Mouse (Mus musculus): Measurements from ENCODE around the gene Camta2.

Gene Camta2

DNA sequence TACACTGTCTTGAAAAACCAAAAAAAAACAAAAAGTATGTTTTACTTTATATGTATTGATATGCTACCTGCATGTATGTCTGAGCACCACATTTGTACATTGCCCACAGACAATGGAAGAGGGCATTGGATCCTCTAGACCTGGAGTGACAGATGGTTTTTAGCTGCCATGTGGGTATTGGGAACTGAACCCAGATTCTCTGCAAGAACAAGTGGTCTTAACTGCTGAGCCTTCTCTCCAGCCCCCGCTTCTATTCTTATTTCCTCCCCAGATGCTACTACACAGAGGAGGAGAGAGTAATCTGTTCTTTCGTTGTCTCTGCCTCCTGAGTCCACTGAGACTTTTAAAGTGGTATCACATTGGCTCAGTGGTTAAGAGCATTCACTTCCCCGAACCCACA is 5.6 kb upstream of the Camta2 start:
- in situ Hi-C loops (cut with MboI; ENCODE audit: low sequenced_read_pairs) = no loop called here

DNA sequence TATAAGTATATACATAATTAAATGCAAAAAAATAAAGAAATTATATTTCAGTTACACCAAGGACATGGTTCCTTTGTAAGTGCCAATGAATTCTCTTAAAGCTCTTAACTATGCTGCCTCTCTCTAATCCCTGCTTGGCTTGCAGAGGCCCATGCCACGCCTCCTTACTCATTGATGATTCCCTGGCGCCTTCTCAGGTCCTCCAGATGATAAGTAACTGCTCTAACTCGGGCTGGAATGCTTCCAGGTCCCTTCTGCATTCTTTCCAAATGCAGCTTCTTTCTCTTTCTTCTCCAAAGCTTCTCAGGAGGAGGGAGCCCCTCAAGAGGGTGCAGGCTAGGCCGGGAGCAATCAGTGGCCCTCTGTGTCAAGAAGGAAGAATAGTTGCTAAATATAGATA is 1.7 kb upstream of the Camta2 start:
- in situ Hi-C loops (cut with MboI; ENCODE audit: low sequenced_read_pairs) = no loop called here

DNA sequence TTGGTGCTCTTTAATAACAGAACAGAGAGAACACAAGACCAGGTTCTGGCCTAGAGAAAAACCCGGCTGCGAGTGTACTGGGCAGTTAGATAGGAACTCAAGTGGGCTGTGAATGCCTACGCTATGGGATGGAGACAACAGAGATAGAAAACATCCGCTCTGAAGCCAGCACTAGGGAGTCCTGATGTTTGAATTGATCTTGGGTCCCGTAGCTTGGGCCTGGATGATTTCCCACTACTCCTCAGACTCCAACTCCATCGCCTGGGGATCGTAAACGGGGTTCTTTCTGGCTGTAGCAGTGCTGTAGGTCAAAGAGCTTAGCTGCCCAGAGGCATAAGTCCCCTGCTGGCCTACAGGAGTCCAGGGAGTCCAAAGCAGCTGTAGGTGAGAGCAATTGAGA is 467 bp upstream of the Camta2 start:
- in situ Hi-C loops (cut with MboI; ENCODE audit: low sequenced_read_pairs) = no loop called here

DNA sequence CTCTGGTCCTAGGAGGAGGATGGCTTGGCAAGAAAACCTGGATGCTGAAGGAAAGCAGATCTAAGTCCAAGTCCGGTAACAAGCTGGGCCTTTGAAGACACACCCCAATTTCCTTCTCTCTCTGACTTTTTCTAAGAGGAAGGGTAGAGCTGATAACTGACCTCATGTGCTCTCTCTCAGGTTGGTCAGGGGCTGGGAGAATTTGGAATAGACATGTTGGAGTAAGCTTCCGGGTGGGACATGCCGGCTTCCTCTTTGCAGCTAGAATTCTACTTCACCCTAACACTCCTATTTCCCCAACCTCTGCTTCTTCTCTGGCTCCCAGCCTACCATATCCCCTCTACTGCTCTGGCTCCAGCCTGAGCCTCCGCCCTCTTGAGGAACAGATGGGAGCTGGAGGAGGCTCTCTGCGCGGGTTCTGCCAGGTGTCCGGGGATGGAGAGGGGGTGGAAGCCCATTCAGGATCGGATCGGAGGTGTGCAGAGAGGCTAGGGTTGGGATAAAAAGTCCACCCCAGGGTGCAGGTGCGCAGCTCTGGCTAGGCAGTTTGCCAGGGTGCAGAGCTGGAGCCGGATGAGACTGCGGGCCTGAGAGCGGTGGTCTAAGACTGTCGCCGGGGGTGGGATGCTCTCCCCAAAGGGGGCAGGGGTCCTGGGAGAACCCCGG is 871 bp downstream of the Camta2 start:
- in situ Hi-C loops (cut with MboI; ENCODE audit: low sequenced_read_pairs) = no loop called here

DNA sequence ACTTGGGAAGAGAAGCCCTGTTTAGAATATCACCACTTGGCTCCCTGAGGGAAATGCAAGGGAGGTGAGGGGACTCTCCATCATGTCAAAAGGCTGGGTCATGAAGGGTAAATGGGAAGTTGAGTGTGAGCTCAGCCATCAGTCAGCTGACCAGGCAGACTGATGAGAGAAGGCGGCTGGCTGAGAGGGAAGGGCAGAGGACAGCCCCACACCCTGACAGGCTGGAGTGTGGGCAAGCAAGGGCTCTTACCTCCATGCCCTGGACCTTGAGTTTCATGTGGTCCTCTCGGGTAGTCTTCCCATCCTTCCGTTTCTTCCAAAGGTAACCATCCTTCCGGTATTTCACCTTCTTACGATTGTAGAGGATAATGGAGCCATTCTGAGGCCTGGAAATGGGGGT is 4.3 kb downstream of the Camta2 start:
- in situ Hi-C loops (cut with MboI; ENCODE audit: low sequenced_read_pairs) = no loop called here

DNA sequence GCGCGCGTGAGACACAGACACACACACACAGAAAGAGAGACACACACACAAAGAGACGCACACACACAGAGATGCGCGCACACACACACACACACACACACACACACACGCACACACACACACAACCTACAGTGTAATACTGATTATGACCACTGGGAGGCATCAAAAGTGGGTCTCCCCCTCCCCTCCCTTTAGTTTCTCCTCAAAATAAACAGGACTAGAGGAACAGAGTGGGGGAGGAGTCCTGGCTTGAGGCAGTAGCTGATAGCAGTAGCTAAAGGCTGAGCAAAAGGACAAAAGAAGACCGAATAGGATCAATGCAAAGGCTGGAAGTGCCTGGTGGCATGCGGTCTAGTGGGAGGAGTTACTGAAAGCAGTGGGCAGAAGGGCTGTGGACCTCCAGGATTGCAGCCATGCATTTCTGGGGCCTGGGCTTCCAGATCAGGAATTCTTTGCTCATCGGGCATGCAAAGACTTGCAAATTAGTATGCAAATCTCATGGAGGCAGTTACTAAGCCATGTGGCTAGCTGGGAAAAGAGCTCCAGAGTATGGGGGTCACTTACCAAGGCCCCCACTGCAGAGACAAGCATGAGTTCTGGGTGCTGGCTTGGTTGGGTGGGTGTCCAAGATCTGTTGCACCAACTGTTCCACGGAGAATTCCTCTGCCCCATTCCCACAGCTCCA is 5.9 kb downstream of the Camta2 start:
- in situ Hi-C loops (cut with MboI; ENCODE audit: low sequenced_read_pairs) = no loop called here

DNA sequence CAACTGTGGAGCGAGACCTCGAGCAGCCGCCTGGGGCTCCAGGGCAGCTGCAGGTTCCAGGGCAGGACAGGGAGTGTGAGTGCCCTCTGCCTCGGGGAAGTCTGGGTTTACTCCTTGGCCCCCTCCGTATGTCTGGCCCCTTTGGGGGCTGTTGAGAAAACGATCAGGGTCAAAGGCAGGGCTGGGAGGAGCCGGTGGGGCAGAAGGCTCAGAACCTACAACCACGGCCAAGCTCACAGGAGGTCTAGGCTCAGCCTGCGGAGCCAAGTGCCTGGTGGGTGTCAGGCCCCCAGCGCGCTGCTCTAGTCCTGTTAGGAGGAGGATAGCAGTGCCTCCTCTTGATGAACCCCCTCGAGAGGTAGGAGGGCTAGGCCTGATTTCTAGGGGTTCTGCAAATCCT is 6.7 kb downstream of the Camta2 start:
- in situ Hi-C loops (cut with MboI; ENCODE audit: low sequenced_read_pairs) = no loop called here

DNA sequence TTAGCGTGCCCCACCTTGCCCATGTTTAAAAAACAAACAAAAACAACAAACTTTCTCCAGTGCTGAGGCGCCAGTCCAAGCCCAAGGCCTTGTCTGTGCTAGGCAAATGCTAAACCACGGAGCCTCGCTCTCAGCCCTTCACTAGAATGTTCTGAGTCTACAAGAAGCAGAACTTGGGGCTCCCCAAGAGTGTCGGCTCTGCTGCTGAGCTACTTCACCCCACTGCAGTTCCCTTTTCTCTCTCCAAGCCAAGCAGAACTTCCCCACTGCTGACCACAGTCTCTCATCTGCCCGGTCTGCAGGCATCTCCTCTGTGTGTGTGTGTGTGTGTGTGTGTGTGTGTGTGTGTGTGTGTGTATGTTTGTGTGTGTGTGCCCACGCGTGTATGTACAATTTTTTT is 8.0 kb downstream of the Camta2 start:
- in situ Hi-C loops (cut with MboI; ENCODE audit: low sequenced_read_pairs) = no loop called here

DNA sequence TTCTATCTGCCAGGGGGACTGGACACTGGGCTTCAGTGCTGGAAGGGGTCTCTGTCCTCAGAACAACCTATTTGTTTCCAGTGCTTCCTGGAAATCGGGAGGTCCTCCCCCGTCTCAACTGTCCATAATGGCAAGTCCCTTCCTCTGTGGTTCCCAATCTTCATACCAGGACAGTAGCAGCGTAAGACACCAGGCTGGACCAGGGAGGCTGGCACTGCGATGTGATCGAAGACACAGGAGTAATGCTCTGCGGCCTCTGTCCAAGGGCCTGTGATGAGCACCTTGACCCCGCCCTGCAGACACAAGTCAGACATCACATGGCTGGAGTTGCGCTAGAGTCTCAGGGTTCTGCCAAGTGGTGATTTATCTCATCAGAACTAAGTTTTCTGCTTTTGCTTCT is 8.5 kb downstream of the Camta2 start:
- in situ Hi-C loops (cut with MboI; ENCODE audit: low sequenced_read_pairs) = no loop called here

DNA sequence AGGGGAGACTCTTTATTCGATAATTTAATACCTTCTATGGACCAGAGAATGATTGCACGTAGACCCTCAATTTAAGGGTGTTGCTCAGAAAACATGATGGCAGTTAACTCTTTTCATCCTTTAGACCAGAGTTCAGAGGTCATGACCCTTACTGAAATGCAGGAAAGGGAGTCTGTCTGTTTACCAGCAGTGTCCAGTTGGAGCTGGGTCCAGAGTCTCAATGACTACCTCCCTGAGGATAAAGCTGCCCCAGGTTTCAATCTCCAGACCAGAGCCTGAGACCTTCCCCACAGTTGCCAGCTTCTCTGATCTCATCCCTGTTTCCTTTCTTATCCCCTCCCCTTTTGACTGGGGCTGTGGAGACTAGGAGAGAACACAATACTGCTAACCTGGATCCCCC is 9.3 kb downstream of the Camta2 start:
- in situ Hi-C loops (cut with MboI; ENCODE audit: low sequenced_read_pairs) = no loop called here

DNA sequence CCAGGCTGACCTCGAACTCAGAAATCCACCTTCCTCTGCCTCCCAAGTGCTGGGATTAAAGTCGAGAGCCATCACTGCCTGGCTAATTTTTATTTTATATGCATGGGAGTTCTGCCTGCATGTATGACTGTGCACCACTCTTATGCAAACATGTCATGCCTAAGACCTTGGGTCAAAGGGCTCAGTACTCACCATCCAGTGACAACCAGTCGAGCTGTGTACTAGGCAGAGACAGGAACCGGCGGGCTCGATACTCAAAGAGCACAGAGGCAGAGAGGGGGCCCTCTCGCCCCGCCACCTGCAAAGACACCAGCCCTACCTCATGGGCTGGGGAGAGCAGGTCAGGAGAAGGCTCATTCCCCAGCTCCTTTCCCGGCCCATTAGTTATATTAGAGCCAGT is 9.8 kb downstream of the Camta2 start:
- in situ Hi-C loops (cut with MboI; ENCODE audit: low sequenced_read_pairs) = no loop called here

DNA sequence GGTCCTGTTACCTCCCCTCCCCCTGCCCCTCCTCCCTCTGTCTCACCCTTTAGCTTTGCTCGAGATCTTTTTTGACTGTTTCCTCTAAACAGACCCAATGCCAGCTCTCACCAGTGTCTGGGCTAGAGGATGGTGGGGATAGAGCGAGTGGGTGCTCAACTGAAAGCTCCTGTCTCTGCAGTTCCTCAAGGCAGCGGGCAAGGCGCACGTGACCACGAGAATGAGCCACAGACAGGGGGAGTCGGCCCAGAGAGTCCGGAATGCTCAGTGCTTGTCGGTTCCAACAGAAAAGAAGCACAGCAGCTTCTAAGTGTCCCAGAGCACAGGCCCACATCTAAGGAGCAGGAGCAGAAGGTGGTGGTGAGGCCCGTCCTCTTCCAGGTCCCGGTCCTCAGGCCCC is 13.4 kb downstream of the Camta2 start:
- in situ Hi-C loops (cut with MboI; ENCODE audit: low sequenced_read_pairs) = no loop called here

DNA sequence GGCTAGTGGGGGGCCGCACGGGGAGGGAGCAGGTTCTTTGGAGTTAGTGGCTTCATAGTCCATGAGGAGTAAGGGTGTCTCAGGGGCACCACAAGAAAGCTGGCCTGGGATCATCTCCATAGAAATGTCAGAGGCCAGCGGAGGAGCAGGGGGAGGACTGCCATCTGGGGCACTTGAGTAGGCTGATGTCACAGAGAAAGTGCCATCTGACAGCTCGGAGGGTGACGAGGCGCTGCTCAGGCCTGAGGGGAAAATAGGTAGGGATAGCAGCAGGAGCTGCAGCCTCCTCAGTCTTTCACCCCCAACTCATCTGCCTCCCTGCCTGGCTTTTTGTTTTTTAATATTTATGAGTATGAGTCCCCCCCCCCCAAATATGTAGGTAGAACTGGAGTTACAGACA is 13.9 kb downstream of the Camta2 start:
- in situ Hi-C loops (cut with MboI; ENCODE audit: low sequenced_read_pairs) = no loop called here

DNA sequence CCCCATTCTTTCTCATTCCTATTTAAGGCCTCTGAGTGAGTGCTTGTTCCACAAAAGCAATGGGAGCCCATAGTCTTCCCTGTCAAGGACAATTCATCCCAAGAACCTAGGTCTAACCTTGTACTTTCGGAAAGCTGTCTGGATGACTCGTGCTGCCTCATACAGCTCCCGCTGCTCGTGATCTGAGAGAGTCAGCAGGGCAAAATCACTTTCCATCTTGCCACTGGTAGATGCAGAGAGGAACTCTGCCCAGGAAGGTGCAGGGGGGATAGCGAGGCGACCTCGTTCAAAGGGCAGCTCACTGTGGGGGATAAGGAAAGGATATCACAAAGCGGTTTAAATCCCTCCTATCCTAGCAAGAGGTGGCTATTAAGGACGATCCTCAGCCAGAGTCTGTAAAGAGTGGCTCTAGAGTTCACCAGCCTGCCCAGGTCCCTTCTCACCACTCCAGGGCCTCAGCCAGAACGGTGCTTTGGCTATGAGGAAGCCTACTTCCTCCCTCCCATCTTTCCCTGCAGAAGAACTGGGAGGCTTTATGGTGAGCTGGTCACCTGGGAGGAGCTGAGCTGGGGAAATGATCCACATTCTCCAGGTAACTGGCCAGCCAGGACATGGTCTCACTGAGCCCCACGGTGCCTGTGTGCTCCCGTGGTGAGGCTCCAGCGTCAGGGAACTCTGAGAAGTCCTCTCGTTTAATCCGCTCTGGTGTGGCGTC is 16.4 kb downstream of the Camta2 start:
- in situ Hi-C loops (cut with MboI; ENCODE audit: low sequenced_read_pairs) = no loop called here

DNA sequence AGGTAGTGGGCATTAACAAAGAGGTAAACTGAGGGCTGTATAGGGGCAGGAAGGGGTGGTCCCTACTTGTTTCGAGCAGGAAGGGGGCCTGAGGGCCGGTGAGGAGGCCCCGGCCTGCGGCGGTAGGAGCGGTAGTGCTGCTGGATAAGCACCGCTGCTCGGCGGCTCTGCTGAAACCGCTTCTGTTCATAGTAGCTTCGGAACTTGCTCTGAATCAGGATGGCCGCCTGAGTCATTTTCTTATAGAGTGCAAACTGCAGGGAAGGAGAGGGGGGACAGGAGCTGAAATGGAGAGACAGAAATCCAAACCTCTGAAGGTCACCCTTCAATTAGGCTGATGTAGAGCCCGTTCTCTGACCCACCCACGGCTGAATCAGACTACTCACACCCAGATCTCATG is 17.4 kb downstream of the Camta2 start:
- in situ Hi-C loops (cut with MboI; ENCODE audit: low sequenced_read_pairs) = no loop called here

DNA sequence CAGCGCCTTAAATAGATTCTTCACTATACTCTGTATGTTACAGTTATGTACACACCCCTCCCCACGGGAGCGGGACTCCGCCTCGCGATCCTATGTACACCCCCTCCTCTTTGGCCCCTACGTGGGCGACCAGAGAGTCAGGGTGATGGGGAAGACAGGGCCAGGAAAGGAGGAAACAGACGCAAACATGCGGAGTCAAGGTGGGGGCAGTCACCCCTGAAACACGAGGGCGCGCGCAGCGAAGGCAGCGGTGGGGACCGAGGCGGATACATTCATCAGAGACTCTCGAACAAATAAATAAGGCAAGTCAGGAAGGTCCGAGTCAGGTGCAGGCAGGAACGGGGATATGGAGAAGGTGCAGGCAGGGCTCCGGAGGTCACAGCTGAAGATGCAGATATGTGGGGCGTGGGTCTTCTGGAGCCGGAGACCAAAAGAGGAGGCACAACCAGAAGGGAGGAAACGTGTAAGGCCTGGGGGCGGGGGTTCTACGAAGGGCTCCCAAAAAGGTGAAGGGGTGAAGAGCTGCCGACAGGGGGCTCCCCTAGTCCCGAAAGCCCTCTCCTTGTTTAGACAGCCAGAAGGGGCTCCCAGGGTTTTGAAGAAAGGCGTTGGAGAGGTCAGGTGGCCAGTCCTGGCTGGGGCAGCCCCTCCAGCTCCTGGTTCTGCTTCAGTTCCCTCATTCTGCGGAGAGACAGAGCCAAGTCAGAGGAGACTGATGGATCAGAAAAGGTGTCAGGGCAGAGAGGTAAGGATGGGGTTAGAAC is 18.1 kb downstream of the Camta2 start:
- in situ Hi-C loops (cut with MboI; ENCODE audit: low sequenced_read_pairs) = no loop called here

DNA sequence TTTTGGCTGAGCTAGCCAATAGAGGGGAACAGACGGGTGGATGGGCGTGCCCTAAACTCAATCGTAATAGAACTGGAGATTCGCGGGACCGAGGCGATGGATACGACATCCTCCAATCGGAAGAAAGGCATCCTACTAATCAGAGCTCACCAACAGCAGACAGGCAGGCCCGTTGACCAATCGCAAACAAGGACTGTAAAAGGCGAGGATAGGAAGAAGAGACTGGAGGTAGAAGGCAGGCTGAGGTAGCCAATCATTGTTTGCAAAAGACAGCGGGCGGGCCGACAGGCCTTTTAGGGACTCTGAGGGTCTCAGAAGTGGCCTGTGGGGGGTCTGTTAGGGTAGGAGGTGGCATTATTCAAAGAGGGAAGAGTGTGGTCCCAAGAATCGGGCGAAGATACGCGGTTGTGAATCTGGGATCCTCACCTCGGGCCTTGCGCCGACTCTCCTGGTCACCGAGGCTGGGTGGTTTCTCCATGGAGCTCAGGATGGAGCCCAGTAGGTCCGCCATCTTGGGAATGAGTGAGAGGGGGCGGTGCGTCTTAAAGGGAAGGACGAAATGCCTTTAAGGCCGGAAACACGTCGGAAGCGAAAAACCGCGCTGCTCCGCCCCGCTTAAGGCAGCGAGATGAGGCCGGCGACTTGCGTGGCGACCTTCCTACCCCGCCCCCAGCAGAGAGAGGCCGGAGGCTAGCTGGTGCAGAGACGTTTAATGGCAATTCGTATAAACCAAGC is 19.0 kb downstream of the Camta2 start, which contains the start of gene Spag7:
Spag7 (minus strand) TSS at position 646 of the 735 bp plus-strand sequence.
- in situ Hi-C loops (cut with MboI; ENCODE audit: low sequenced_read_pairs) = no loop called here

DNA sequence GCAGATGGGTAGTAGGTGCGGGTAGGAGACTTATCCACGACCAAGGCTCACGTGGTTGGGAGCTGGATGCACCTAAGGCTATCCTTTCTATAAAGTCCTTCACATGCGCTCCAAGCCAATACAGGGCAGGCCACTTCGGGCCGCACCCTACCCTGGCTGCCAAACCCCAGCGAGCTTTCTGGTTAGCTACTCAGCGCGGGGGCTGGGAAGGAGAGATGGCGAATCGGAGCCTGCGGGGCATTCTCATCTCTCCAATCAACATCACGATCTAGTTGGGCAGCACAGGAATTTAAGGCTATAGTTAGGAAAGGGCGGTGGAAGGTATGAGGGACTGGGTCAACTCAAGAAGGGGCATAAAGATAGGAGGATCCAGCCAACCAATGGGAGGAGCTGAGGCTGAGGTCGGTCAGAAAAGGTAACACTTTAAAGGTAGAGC is 19.6 kb downstream of the Camta2 start:
- in situ Hi-C loops (cut with MboI; ENCODE audit: low sequenced_read_pairs) = no loop called here

DNA sequence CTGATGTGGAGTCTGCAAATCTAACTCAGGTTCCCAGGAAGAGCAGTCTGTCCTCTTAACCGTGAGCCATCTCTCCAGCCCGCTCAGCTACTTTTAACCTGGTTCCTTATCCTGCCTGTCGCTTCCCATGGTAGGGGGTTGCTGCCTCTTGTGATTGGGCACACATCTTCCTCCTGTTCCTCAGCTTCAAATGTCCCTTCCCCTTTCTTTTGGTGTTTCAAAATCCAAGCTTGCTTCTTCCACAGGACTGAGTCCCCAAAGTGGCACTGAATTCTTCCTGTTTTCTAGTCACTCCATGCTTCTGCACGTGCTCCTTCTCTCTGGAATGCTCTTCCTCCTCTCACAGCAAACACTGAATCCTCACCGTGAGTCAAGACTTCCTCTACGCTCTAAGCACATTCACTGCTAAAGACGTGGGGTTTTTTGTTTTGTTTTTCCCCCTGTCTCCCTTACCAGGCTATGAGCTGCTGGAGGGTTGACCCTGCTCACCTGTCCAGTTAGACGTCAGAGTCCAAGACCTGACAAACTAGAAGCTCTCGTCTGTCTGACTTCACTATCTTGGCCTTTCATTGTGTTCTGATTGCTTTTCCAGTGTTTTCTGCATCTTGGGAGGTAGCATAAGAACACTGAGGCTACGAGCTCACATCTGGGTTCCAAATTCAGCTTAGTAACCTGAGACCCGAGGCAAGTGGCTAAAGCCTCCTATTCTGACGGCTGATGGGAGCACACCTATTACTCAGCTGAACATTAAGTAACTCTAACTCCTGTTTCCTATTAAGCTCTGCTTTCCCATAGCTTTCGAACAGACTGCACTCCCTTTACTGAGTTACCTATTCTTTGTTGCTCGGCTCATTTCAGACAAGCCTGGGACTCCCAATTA is 20.4 kb downstream of the Camta2 start:
- in situ Hi-C loops (cut with MboI; ENCODE audit: low sequenced_read_pairs) = no loop called here

DNA sequence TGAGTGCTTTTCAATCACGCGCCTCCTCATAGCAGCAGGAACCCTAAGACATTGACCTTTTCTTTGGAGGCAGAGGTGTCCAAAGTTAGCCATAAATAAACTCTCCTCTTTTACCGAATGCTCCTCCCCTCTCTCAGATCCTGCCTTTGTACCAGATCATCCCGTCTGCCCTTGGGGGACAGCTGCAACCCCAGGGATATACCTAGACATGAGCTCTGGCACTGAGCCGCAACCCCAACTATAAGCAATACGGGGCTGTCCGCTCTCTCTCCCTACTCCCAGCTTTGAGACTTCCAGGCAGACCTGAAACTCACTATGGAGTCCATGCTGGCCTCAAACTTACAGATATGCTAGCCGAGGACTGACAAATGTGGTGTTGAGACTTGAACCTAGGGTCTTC is 21.2 kb downstream of the Camta2 start:
- in situ Hi-C loops (cut with MboI; ENCODE audit: low sequenced_read_pairs) = no loop called here

Measured in CH12F3 (cell line).